Mouse (Mus musculus) spleen, adult 2 months (tissue): ENCODE data around the gene Unc119. TPM values are rescaled to one million over a fixed set of nuclear protein-coding genes. Genes with fewer than 3 reads are reported as not detected.

Source experiments
- DNase-seq, 2 experiments: peaks; one replicate each; pipeline versions ENCODE4 v3.0.0 to v3.0.0-alpha.2; 2012 to 2021; ENCODE audit warnings: low spot score in 2 of 2, low read depth in 1 of 2
- H3K27ac ChIP-seq: fragments of 200-500 bp; 2 replicates; pipeline ENCODE4 v1.5.1; 2012; ENCODE audit warnings: low read length, inconsistent platforms; ENCODE audit not compliant: insufficient read depth
- H3K27me3 ChIP-seq: fragments of 200-500 bp; 2 replicates; pipeline ENCODE4 v1.6.1; 2012; ENCODE audit warnings: mild to moderate bottlenecking, moderate library complexity, low read length, inconsistent platforms; ENCODE audit not compliant: control insufficient read depth, insufficient read depth
- H3K36me3 ChIP-seq: fragments of 200-500 bp; 2 replicates; pipeline ENCODE4 v1.6.1; 2012; ENCODE audit warnings: mild to moderate bottlenecking, low read length, inconsistent platforms; ENCODE audit not compliant: control insufficient read depth, insufficient read depth
- H3K4me1 ChIP-seq: fragments of 200-500 bp; 2 replicates; pipeline ENCODE4 v1.6.1; 2011; ENCODE audit warnings: inconsistent platforms; ENCODE audit not compliant: control insufficient read depth, insufficient read depth, insufficient read length
- H3K4me3 ChIP-seq: fragments of 200-500 bp; 2 replicates; pipeline ENCODE4 v1.5.1; 2011; ENCODE audit warnings: mild to moderate bottlenecking, inconsistent platforms; ENCODE audit not compliant: insufficient read depth, insufficient read length; ENCODE audit errors: extremely low read depth
- CTCF ChIP-seq: fragments of 200-500 bp; IDR thresholded peaks from 2 replicates; pipeline ENCODE4 v1.5.1; 2011; ENCODE audit warnings: mild to moderate bottlenecking, inconsistent platforms; ENCODE audit not compliant: insufficient read depth, insufficient read length, insufficient replicate concordance; ENCODE audit errors: extremely low read depth
- POLR2A ChIP-seq: fragments of 200-500 bp; IDR thresholded peaks from 2 replicates; pipeline ENCODE4 v1.6.1; 2011; ENCODE audit warnings: low read depth, low read length, inconsistent platforms
- WGBS: fragments of 180-500 bp; shearing (Covaris S2); methylation state at CpG from one replicate; pipeline ENCODE4 v1.1.7; 2018; 5-methylcytosine and 5-hydroxymethylcytosine counted together
- polyA plus RNA-seq: library from polyadenylated mRNA; depleted of rRNA; stranded (reverse); fragments of >200 nt; gene quantifications from 2 replicates; pipeline ENCODE4 v1.2.3, GENCODE M21; 2012

Gene Unc119
- polyA plus RNA-seq, 1 experiment, result 66.6 TPM

DNA sequence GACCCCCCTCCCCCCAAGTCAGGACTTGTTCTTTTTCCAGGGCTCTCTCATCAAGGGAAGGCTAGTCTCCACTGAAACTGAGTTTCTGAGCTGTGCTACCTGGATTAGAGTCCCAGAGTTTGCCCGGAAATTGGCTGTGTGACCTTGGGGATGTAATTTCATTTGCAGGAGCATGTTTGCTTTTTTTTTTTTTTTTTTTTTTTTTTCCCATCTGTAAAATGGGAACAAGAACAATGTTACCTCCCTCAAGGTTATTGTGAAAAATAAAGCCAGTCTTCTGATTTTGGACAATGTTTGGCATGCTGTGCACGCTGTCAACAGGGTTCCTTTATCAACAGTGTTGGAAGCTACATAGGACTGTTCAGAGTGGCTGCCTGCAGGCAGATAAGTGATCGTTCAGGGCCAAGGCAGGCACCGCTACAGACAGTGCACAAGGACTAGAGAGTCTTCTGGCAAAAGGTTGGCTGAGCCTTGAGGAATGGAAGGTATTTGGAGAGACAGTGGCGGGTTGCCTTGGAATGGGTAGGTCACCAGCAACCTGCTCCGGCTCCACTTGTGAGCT is 1.1 kb downstream of the Unc119 start:
- DNase-seq, result no peak
- TF ChIP-seq CTCF (no peak), POLR2A (no peak)
- Histone ChIP-seq H3K4me1 (peaks cover 43% of the 10 kb centered on the region), H3K27me3 (no peaks in the 10 kb centered on the region), H3K27ac (peak overlapping the region; percentile 82), H3K36me3 (peaks cover 11% of the 10 kb centered on the region), H3K4me3 (peak overlapping the region; percentile 75; the same call in 1 of the 2 replicates)
- WGBS, result 76% methylated on average over 6 of the region's 6 CpGs

- WGBS, result 35% methylated on average over 8 of the region's 8 CpGs
- Histone ChIP-seq H3K27ac (peak overlapping the region; percentile 82), H3K27me3 (no peaks in the 10 kb centered on the region), H3K36me3 (peaks cover 6% of the 10 kb centered on the region), H3K4me1 (peaks cover 49% of the 10 kb centered on the region), H3K4me3 (0 out of 2 replicates have a peak overlapping the region, but pooled peaks have one; percentile 8)
- TF ChIP-seq CTCF, result no peak
- TF ChIP-seq POLR2A, result no peak
- DNase-seq, result no peak
Observed at GRCm38 (mm10) chr11:78344890-78345715, 1.8 kb downstream of the Unc119 start.

GRCm38 (mm10) chr11:78345801-78346200 is 2.5 kb downstream of the Unc119 start:
- H3K27ac ChIP-seq, result peak overlapping the region; percentile 82
- WGBS, result 3% methylated on average over 7 of the region's 7 CpGs
- no peak overlapping the region; the same call in 1 of the 2 replicates for H3K4me3 ChIP-seq
- TF ChIP-seq CTCF, result no peak
- TF ChIP-seq POLR2A, result no peak
- peaks cover 4% of the 10 kb centered on the region for H3K36me3 ChIP-seq
- DNase-seq, result peak; percentile 52 to 77
- H3K27me3 ChIP-seq, result no peaks in the 10 kb centered on the region
- peaks cover 49% of the 10 kb centered on the region for H3K4me1 ChIP-seq

DNA sequence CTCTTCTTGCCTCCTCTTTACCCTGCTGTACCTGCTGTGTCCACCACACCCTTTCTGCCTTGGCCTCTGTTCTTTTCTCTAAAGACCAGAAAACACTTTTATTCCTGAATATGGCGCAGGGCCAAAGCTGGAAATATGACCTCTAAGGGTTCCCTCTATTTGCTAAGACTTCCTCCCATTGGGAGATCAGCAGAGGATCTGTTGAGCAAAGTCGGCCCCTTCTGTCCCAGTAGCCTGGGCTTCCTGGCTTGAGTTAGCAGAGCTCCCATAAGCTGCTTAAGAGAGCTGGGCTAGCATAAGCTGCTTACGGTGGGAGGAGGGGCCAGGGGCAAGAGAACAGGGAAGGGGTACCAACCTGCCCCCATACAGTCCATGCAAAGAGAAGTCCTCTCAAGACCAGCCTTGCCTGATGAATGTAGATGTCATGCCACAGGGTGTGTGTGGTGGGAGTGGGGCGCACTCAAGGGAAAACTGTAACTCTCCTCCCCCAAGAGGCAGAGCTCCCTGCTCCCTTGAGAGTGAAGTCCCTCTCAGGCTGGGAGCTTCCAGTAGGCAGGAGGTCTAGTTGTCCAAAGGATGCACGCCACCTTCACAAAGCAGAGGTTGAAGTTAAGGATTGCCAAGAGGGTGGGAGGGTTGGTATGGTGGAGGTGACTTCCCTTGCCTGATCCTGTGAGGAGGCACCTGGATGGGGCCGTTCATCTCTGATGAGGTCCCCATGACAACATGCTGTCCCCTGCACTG is 3.2 kb downstream of the Unc119 start:
- Histone ChIP-seq H3K4me3 (no peak overlapping the region), H3K27ac (peak overlapping the region; percentile 65), H3K36me3 (peaks cover 2% of the 10 kb centered on the region; the same call in 1 of the 2 replicates), H3K4me1 (peaks cover 49% of the 10 kb centered on the region), H3K27me3 (no peaks in the 10 kb centered on the region)
- no peak for TF ChIP-seq POLR2A
- no peak for TF ChIP-seq CTCF
- DNase-seq, result no peak
- 80% methylated on average over 6 of the region's 6 CpGs for WGBS

- Histone ChIP-seq H3K4me3 (no peak overlapping the region), H3K36me3 (no peaks in the 10 kb centered on the region), H3K4me1 (peaks cover 49% of the 10 kb centered on the region), H3K27me3 (no peaks in the 10 kb centered on the region), H3K27ac (peak overlapping the region; percentile 51; the same call in 1 of the 2 replicates)
- TF ChIP-seq POLR2A (no peak), CTCF (peak; percentile 67; the same call in 1 of the 2 replicates)
- WGBS, result 84% methylated on average over 10 of the region's 10 CpGs
- peak; percentile 55 to 60 for DNase-seq
Observed at GRCm38 (mm10) chr11:78347070-78347754, 3.9 kb downstream of the Unc119 start.

GRCm38 (mm10) chr11:78347908-78348307 is 4.6 kb downstream of the Unc119 start:
- Histone ChIP-seq H3K4me1 (peaks cover 53% of the 10 kb centered on the region), H3K36me3 (no peaks in the 10 kb centered on the region), H3K4me3 (no peak overlapping the region), H3K27me3 (no peaks in the 10 kb centered on the region), H3K27ac (0 out of 2 replicates have a peak overlapping the region, but pooled peaks have one; percentile 51)
- TF ChIP-seq POLR2A (no peak), CTCF (no peak)
- DNase-seq, result no peak
- WGBS, result 76% methylated on average over 9 of the region's 9 CpGs
